Mouse (Mus musculus): ENCODE measurements around the gene Ctnnb1.
A peak's percentile ranks its signal among the peaks of the same experiment; 100 is the strongest.

The Ctnnb1 gene

DNA sequence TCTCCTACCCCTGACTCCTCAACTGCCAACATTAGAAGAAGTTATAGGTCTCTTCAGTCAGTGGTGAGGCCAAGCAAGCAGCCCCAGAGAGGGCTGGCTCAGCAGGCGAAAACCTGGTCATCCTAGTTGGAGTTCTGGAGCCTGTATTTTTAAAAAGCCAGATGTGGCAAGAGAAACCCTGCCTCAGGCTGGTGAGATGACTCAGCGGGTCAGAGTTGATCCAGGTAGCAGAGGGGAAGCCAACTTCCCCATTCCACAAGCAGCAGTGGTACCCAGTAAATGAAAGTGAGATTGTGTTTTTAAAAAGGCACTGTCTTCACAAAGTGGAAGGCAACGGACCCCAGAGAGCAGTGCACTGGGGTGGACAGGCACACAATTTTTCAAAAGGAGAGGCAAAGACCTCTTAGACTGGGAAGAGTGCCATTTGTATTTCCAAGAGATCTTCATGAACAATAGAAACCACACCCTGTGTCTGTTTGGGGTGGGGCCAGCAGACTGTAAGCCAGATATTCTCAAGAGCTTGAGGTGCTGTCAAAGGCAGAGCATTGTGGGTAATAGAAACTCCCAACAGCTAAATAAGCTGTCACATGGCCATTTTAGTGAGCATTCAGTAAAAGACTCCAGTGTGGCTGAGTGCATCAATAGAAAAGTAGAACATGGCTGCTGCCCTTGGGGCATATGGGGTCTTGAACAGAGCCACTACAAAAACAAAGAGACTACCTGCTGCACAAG is 33.1 kb downstream of the Ctnnb1 start:
- no peak for DNase-seq (ENCODE audit: low spot score)

DNA sequence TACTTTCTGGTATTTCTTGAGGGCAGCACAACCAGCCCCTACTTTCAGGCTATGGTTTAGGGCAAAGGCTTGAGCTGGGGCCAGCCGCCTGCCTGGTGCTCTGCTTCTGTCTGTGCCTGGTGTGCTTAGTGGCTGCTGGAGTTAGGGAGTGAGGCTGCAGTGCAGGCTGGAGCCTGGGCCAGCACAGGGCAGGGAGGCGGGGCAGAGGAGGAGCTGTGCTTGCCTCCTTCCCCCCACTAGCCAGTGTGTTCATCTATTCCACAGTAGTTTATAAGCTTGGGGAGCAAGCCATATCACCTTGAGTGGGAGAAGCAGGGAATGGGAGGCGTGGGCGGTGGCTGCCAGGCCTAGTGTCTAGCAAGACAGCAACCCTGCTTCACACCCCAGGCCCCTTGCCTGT is 34.1 kb downstream of the Ctnnb1 start:
- DNase-seq (ENCODE audit: low spot score) = peak; percentile 24

DNA sequence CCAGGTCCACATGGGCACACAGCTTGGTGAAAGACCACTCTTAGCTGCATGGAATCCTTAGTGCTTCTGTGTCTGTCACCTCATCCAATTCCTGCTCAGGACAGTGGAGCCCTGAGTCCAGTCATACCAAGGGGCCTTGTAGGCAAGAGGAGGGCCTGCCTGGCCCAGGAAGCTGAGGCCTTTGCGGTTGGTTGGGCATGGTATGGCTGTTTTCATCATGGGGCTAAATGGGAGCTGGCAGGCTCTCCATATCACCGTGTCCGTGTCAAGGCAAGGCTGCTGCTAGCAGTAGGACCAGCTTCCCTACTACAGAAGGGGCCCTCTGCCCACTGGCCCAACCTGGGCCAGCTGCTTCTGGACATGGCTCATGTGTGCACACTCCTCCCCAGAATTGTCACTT is 34.7 kb downstream of the Ctnnb1 start:
- no peak for DNase-seq (ENCODE audit: low spot score)

DNA sequence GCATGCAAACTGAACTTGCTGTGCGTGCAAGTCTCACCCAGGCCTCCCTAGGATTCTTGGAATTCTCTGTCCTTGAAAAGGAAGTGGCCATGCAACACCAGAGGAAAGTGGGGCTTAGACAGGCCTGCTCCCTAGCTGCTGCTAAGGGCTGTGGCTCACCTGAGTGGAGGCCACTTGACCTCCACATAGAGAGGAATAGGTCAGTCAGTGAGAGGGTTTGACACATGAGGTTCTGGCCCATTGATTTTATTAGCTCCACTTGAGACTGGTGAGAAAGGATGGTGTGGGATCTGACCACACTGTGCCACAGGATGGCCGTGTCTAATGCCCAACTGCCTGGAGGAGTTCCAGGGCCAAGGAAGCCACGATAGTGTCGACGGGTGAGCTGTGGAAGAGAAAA is 35.2 kb downstream of the Ctnnb1 start:
- DNase-seq (ENCODE audit: low spot score) = no peak

DNA sequence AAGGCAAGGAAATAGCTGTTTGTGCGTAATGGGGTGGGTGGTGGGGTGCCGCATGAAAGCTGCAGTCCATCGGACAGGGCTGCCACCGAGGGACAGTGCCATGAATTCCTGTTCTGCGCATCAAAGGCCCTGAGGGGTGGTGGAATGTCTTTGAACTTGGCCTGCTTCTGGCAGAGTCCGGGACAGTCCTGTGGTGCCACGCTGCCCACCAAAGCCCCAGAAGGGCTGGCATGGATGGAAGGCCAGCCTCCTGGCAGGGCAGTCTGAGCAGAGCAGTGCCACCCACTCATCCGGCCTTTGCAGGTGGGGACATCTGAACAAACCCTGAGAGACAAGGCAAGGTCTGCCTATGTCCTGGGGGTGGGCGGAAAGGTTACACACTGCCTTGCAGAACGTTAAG is 36.0 kb downstream of the Ctnnb1 start:
- no peak for DNase-seq (ENCODE audit: low spot score)

DNA sequence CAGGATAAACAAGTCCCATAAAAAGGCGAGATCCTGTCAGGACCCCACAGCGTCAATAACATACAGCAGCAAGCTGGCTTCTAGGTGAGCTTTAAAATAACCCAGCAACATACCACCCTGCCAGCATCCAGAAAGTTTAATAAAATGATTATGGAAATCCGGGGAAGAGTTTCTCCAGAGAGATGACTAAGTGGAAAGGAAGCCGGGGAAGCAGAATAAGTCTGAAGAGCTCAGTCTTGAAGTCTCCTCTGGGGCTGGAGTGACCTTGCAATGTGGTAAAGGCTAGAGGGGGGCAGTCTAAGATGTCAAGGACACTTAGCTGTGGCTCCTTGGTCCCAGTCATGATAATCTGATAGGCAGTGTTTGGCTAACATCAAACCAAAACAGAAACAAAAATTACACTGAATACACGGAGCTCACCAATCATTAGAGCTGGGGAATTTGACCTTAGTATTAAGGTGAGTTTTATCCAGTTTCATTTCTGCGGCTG is 44.1 kb downstream of the Ctnnb1 start:
- DNase-seq (ENCODE audit: low spot score) = peak; percentile 65

DNA sequence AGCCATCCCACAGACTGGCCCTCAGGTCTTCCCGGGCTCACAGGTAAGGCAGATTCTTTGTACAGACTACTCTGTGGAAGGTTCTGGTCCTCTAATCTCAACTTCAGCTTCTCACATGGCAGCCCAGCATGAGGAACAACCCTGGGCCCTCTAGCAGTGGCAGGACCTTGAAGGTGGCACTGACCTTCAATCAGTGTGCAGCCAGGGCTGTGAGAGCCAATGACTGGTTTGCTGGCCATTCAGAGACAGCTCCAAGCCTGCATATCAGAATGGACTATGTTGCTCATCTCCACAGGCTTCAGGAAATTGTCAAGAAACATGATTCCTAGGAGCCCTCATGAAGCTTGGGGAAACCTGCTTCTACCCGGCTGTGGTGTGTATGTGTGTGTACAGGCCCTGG is 45.2 kb downstream of the Ctnnb1 start:
- DNase-seq (ENCODE audit: low spot score) = no peak

DNA sequence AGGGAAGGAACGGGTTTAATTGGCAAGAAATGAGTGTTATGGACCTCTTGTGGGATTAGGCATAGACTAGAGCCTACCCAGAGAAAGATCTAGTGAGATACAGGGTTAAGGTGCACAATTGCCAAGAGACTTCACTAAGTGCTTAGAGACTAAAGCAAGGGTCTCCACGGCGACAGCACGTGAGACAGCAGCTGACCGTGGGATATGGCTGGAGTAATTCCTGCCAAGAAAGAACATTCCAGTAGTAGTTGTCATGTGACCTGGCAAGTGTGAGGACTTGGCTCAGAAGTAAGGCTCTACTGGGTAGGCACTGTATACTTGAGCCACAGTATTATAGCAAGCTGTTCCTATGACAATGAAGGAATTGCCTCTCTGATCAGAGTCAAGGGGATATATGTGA is 47.1 kb downstream of the Ctnnb1 start:
- no peak for DNase-seq (ENCODE audit: low spot score)

DNA sequence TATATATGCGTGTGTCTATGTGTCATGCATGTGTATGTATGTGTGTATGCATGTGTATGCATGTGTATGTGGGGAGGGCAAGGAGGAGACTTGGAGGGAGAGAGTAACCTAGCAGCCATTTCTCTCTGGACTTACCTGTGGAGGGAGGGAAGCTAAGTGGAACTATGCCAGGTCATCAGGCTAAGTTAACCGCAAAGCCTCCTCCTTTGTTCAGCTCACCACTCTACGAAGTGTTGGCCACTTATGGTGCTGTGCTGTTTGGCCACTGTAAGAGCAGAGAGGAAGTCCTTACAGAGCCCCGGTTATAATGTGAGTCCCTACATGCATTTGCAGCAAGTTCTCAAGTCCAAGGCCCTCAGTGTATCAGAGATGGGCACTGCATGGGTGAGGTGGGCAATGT is 47.8 kb downstream of the Ctnnb1 start:
- no peak for DNase-seq (ENCODE audit: low spot score)

DNA sequence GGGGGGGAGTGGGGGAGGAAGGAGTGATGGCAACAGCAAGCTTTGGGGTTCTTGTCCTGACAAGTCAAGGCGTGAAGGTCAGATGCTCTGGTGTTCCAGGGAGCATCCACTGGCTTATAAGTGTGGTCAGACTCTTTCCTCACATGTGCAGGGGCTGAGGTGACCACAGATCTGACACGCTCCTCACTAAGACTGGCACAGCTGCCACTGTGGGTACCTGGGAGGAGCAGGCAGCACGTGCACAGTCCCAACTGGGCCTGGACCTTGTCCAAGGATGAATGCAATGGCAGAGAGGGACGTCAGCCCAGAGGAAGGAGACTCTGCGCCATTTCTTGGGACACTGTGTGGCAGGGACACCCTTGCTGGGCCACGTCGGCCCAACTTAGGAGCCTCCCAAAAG is 52.8 kb downstream of the Ctnnb1 start:
- no peak for DNase-seq (ENCODE audit: low spot score)

DNA sequence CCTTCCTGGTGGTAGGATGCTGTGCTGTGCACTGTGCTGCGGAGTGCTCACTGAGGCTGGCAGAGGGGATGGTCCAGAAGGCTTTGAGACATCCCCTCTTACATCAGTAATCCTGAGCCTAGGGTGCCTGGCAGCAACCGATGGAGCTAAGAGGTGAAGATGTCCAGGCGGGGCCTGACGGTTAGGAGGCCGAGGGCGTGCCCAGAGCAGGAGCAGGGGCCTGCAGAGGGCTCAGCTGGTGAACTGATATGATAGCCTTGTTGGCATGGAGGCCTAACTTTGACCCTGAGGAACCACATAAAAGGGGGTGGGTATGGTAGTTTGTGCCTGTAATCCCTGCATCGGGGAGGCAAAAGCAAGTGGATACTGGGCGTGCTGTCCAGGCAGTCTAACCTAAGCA is 54.8 kb downstream of the Ctnnb1 start:
- no peak for DNase-seq (ENCODE audit: low spot score)

DNA sequence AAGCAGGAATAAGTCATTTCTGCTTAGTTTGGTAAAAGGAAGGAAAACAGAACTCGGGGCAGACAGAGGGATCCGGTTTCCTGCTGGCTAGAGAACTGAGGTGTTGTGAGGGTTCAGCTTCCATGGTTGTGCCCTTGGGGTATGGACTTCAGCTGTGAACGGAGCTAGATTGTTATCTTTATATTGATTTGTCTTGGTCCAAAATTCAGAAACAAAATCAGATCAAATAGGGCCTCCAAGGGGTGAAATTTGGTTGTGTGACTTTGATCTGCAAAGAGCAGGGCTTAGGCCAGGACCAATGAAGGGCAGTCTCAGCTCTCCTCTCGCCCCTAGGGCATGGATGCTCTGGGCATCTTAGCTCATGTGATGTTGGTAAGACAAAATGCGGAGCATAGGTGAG is 55.5 kb downstream of the Ctnnb1 start:
- DNase-seq (ENCODE audit: low spot score) = no peak

DNA sequence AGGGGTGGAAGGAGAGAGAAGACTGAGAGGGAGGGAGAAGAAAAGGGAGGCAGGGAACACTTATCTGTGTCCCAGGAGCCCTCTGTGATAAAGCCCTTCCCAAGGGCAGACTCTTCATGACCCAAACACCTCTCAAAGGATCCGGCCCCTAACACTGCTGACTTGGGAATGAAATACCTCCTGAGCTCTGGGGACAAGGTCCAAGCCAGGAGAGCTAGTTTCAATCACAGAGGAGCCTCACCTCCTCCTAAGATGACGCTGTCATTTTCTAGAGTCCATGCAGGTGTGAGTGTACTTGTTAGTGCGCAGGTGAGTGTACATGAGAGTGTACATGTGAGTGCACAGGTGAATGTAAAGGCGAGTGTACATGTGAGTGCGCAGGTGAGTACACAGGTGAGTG is 56.0 kb downstream of the Ctnnb1 start:
- DNase-seq (ENCODE audit: low spot score) = no peak

DNA sequence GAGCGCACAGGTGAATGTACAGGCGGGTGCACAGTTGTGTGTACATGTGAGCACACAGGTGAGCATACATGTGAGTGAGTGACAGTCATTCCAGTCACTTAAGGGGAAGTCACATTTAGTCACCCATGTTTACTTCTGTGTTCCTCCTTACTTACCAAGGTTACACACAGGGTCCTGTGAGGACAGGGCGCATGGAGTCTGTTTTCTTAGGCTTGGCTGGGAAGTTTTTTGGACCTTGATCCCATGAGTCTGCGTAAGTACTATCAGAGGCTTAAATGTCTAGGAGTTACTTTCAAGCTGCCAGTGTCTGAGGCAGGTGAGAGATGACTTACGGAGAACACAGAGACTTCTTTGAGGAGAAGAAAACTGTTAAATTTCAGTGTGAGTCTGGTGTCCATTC is 56.5 kb downstream of the Ctnnb1 start:
- DNase-seq (ENCODE audit: low spot score) = no peak

DNA sequence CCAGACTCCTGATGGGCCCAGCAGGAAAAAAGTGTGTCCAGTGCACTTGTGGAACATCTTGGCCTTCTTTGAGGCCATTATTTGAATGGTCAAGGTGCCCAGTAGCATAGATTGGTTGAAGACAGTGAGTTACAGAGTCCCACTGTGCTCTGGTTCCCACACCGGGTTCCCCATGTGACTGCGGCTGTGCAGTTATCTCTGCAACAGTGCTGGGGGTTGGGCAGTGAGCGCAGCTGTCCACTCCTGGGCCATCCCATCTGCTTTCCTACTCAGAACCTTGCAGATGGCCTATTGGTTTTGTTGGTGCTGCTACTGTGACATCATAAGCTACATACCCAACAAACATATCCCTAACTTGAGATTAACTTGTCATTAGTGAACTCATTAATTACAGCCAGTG is 57.2 kb downstream of the Ctnnb1 start:
- DNase-seq (ENCODE audit: low spot score) = no peak

DNA sequence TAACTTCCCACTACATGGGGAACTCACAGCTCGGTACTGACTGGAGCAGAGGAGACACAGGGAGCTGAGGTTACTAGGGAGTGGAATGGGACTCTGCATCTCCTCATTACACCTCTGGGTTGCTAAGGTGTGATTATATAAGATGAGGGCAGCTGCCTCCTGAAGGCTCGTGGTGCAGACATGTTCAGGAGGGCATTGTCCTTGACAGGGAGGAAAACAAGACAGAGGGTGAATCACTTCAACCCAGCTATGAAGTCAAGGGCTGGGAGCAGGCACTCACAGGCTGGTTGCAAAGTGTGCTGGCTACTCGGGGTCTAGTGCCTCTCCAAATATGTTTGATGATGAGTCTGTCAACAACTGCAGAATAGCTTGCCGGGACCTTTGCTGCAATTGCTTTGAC is 58.0 kb downstream of the Ctnnb1 start:
- no peak for DNase-seq (ENCODE audit: low spot score)

DNA sequence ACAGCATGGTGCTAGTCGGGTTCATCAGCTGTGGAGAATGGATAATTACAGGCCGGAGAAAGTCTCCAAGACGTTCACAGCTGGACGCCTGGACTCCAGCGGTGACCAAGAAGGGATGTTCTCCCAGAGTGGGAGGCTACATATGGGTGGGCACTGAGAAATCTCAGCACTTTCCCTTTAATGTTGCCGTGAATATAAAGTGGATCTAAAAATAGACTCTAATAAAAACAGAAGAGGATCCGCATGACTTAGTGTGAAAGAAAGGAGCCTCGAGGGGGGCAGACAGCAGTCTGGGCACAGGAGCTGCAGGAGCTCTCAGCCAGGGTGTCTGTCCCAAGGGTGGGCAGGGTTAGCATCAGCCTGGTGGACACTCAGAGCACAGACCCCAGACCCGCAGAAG is 59.1 kb downstream of the Ctnnb1 start:
- no peak for DNase-seq (ENCODE audit: low spot score)

DNA sequence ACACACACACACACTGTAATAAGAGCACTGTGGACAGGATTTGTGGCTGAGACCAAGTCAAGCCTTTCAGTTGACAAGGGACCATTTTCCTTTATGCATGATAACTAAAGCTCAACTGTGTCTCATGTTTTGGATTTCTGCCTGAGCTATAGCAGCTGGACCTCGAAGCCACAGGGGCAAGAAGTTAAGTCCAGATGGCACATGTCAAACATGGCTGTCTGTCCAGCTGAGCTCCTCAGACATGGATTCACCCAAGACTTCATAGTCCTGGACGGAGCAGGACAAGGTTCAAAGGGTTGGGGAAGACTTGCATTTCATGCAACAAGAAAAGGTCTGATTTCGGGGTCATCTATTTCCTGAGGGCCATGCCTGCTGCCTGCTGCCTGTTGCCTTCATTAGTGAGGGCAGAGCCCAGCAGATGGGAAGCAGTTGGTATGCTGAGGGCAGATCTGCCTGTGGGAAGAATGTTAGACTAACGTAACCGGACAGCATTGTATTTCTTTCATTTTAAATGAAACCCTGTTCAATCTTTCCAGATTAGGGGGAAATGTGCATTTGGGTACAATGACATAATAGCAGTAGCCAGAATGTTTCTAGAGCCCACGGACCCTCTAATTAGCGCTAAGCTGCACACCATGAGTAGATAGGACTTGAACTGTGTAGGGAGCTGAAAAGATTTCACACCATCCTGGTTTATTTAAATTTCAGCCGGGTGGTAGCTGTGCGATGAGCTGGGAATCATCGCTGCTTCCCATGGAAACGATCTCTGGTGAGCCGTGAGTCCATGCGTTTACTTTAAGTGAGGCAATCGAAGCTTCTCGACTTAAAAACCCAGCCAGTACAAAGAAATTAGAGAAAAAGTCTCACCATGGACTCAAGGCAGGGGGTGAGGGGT is 61.0 kb downstream of the Ctnnb1 start:
- DNase-seq (ENCODE audit: low spot score) = no peak

DNA sequence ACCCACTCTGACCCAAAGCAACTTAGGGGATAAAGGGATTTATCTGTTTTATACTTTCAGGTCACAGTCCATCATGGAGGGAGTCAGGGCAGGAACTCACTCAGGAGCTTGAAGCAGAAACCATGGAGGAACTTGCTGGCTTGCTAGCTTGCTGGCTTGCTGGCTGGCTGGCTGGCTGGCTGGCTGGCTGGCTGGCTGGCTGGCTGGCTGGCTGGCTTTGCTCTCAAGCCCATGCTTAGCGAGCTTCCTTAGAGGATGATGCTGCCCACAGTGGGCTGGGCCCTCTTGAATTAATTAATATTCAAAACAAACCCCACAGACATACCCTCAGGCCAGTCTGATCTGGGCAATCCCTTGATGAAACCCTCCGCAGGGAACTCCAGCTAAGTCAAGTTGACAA is 62.8 kb downstream of the Ctnnb1 start:
- no peak for DNase-seq (ENCODE audit: low spot score)

DNA sequence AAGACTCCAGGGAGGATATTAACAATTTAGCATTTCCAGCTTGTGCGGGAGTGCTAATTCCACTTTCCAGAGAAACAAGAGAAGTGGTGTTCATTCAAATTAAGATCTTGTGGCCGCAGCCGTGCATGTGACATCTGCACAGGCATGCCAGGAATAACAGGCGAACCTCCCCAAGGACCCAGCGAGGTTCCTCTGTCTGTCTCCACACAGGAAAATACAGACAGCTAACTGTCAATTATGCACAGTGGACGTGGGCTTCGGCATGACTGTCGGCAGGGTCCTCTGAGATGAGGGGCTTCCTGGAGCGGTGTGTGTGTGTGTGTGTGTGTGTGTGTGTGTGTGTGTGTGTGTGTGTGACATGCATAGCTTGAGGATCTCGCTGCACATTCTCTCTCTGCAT is 64.0 kb downstream of the Ctnnb1 start:
- no peak for DNase-seq (ENCODE audit: low spot score)

DNA sequence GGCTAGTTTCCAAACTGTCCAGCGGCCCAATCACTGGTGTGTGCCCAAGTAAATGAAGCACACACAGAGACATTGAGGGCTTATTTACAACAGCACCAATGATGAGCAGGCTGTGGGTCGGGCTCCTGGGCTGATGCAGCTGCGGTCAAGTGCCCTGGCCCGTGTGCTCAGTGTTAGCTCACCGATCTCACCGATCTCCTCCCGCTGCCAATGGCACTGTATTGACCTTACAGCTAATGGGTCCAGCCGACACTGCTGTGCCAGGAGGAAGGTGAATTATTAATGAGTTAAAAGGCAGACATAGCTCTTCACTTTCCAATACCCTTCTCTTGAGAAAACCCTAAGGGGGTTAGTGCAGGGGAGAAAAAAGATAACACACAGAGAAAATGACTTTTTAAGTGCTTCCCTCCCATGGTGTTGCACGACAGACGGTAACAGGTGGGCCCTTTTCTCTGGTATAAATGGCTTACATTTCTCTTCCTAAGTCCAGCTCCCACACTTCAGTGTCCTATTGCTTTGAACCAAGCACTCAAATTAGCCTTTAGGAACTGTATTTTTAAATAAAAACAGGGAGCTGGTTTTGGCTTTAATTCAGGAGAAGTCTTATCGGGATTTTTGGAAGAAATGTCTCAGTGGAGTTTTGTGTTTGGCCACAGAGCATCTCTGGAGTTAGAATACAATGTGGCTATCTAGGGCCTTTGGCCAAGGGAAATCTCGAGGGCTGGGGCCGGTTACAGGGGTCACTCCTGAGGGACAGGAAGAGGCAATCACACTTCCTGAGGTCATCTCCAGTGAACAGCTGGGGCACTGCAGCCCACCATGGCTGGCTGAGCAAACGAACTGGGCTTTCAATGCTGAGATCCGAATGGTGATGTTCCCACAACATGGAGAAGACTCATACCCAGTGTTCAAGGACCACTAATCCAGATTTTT is 65.5 kb downstream of the Ctnnb1 start:
- DNase-seq (ENCODE audit: low spot score) = no peak

DNA sequence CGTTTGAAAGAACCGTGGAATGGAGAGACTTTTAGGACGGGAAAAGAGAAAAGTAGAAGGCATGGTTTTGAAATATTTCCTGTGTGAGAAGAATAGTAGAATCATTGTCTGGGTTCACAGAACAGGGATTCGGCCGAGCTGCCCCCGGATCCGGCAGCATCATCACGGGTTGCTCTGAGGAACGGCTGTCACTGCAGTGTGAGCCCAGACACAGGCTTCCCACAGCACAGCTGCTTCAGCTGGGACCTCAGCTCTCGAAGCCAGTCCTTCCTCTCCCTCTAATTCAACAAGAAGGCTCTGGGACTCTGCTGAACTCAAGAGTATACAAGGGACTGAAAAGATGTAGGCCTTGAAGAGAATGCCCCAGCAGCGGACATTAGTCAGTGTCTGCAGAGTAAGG is 69.7 kb downstream of the Ctnnb1 start:
- DNase-seq (ENCODE audit: low spot score) = no peak

All from ovary, adult 18-20 months (tissue).